Comparison of ENCODE assay signal across 12 mouse cellular contexts in genomic region chr6:108527993-108528392, GRCm38 (mm10).
DNase-seq lines count a peak whose midpoint lies in the region; ATAC-seq and TF ChIP-seq lines count a peak whose summit lies in the region.
"Had no signal": no experiment of that assay in that cellular context is flagged by ENCODE, and none has a peak within 500 bp of the region (broad histone marks: within the 10 kb centered on the region; RNA-seq: fewer than 3 reads in every experiment).

No protein-coding gene starts in this region.

- DNase-seq in limb, embryonic 14.5 days (ENCODE audit: low spot score) = no peak
- no peak for DNase-seq in limb, embryonic 10.5 days (ENCODE audit: low spot score)
- no peak for DNase-seq in stomach, postnatal 0 days (ENCODE audit: low spot score)
- DNase-seq: cerebellum, adult 9-10 months; kidney, adult 18-20 months; right cerebral cortex, postnatal 25 days; thymus, postnatal 25 days had no signal

- no peak overlapping the region for H3K4me3 ChIP-seq in limb, embryonic 14.5 days (replicated peaks; ENCODE audit: low read length)
- no peak overlapping the region for H3K4me3 ChIP-seq in limb, embryonic 10.5 days
- H3K4me3 ChIP-seq in liver, embryonic 15.5 days (replicated peaks) = no peak overlapping the region
- H3K4me3 ChIP-seq in stomach, postnatal 0 days (ENCODE audit: low read depth, low read length) = no peak overlapping the region
- H3K4me3 ChIP-seq in neural tube, embryonic 15.5 days (replicated peaks) = no peak overlapping the region

- no peak for TF ChIP-seq EP300 in stomach, postnatal 0 days (optimal IDR thresholded peaks at IDR 0.05)

- no peak overlapping the region for H3K9ac ChIP-seq in limb, embryonic 14.5 days (ENCODE audit: low read depth, low read length, severe bottlenecking)
- H3K9ac ChIP-seq in liver, embryonic 15.5 days = 0 out of 2 replicates have a peak overlapping the region, but pooled peaks have one; percentile 2
- H3K9ac ChIP-seq in stomach, postnatal 0 days (ENCODE audit: low read length) = no peak overlapping the region
- no peak overlapping the region for H3K9ac ChIP-seq in neural tube, embryonic 15.5 days (replicated peaks)

- H3K36me3 ChIP-seq in limb, embryonic 14.5 days (ENCODE audit: control insufficient read depth, insufficient read depth, low read length) = peaks cover 8% of the 10 kb centered on the region; the same call in 1 of the 2 replicates
- H3K36me3 ChIP-seq in limb, embryonic 10.5 days = peaks cover 13% of the 10 kb centered on the region
- H3K36me3 ChIP-seq in liver, embryonic 15.5 days (replicated peaks) = no peaks in the 10 kb centered on the region
- no peaks in the 10 kb centered on the region for H3K36me3 ChIP-seq in stomach, postnatal 0 days (ENCODE audit: control insufficient read depth, insufficient read depth, low read length)
- H3K36me3 ChIP-seq in neural tube, embryonic 15.5 days = no peaks in the 10 kb centered on the region

- no peaks in the 10 kb centered on the region for H3K9me3 ChIP-seq in limb, embryonic 14.5 days (ENCODE audit: control insufficient read depth, low read length)
- no peaks in the 10 kb centered on the region for H3K9me3 ChIP-seq in limb, embryonic 10.5 days (replicated peaks)
- no peaks in the 10 kb centered on the region for H3K9me3 ChIP-seq in liver, embryonic 15.5 days (replicated peaks)
- no peaks in the 10 kb centered on the region for H3K9me3 ChIP-seq in stomach, postnatal 0 days (ENCODE audit: control insufficient read depth, low read length)
- no peaks in the 10 kb centered on the region for H3K9me3 ChIP-seq in neural tube, embryonic 15.5 days (replicated peaks)

- ATAC-seq in limb, embryonic 14.5 days (ENCODE audit: low FRiP score, low read depth) = peak; percentile 63
- ATAC-seq in granulocyte monocyte progenitor cell, adult 5-6 weeks (replicated peaks; ENCODE audit: poor library complexity, severe bottlenecking) = peak; percentile 74
- no peak for ATAC-seq in liver, embryonic 15.5 days (ENCODE audit: insufficient read depth)
- no peak for ATAC-seq in stomach, postnatal 0 days (ENCODE audit: low FRiP score, low TSS enrichment)
- no peak for ATAC-seq in inflammation-experienced regulatory T-cells, adult 6 months
- ATAC-seq in neural tube, embryonic 15.5 days (ENCODE audit: low FRiP score) = no peak
- ATAC-seq: forebrain, embryonic 16.5 days had no signal

- TF ChIP-seq POLR2A in limb, embryonic 14.5 days (IDR thresholded peaks at IDR 0.05; ENCODE audit: borderline replicate concordance, extremely low read depth, insufficient read depth, insufficient read length) = no peak

- no peak overlapping the region for H3K27ac ChIP-seq in limb, embryonic 14.5 days (replicated peaks; ENCODE audit: low read depth, low read length)
- H3K27ac ChIP-seq in limb, embryonic 10.5 days = no peak overlapping the region
- H3K27ac ChIP-seq in liver, embryonic 15.5 days (replicated peaks) = peak overlapping the region; percentile 88
- peak overlapping the region; percentile 36; the same call in 1 of the 2 replicates for H3K27ac ChIP-seq in stomach, postnatal 0 days (replicated peaks)
- H3K27ac ChIP-seq in neural tube, embryonic 15.5 days (replicated peaks) = no peak overlapping the region

- no peak overlapping the region for H3K4me2 ChIP-seq in limb, embryonic 14.5 days (replicated peaks; ENCODE audit: low read depth, low read length, severe bottlenecking)
- no peak overlapping the region for H3K4me2 ChIP-seq in liver, embryonic 15.5 days
- no peak overlapping the region for H3K4me2 ChIP-seq in stomach, postnatal 0 days (replicated peaks; ENCODE audit: low read depth)
- H3K4me2 ChIP-seq in neural tube, embryonic 15.5 days = no peak overlapping the region

- peaks cover 2% of the 10 kb centered on the region; the same call in 1 of the 2 replicates for H3K4me1 ChIP-seq in limb, embryonic 14.5 days (ENCODE audit: control insufficient read depth, insufficient read depth, low read length)
- peaks cover 13% of the 10 kb centered on the region for H3K4me1 ChIP-seq in limb, embryonic 10.5 days
- H3K4me1 ChIP-seq in liver, embryonic 15.5 days (replicated peaks) = peaks cover 73% of the 10 kb centered on the region
- no peaks in the 10 kb centered on the region for H3K4me1 ChIP-seq in stomach, postnatal 0 days (replicated peaks; ENCODE audit: control insufficient read depth, insufficient read depth)
- peaks cover 10% of the 10 kb centered on the region for H3K4me1 ChIP-seq in neural tube, embryonic 15.5 days

- no peak for TF ChIP-seq CTCF in stomach, postnatal 0 days (IDR thresholded peaks at IDR 0.05; ENCODE audit: low read depth)

- no peaks in the 10 kb centered on the region for H3K27me3 ChIP-seq in limb, embryonic 14.5 days (ENCODE audit: control insufficient read depth, insufficient read depth, low read length)
- no peaks in the 10 kb centered on the region for H3K27me3 ChIP-seq in limb, embryonic 10.5 days (ENCODE audit: low read depth, poor library complexity, severe bottlenecking)
- no peaks in the 10 kb centered on the region for H3K27me3 ChIP-seq in liver, embryonic 15.5 days
- H3K27me3 ChIP-seq in stomach, postnatal 0 days (ENCODE audit: control insufficient read depth, insufficient read depth, low read length) = no peaks in the 10 kb centered on the region
- no peaks in the 10 kb centered on the region for H3K27me3 ChIP-seq in neural tube, embryonic 15.5 days (replicated peaks)

Comparison
In these comparisons a context has a peak if more than half of its experiments do, and no peak if none do; other contexts are left out.
1. ATAC-seq: peak in limb, embryonic 14.5 days (single experiment) and granulocyte monocyte progenitor cell, adult 5-6 weeks (single experiment); none in liver, embryonic 15.5 days (single experiment), stomach, postnatal 0 days (single experiment), inflammation-experienced regulatory T-cells, adult 6 months (single experiment) and neural tube, embryonic 15.5 days (single experiment).
2. H3K27ac ChIP-seq: peak in liver, embryonic 15.5 days (single experiment) and stomach, postnatal 0 days (single experiment); none in limb, embryonic 14.5 days (single experiment), limb, embryonic 10.5 days (single experiment) and neural tube, embryonic 15.5 days (single experiment).